Mouse (Mus musculus) lung, postnatal 0 days (tissue): ENCODE measurements around the gene Pbx3. TPM values are rescaled to one million over a fixed set of nuclear protein-coding genes. Genes with fewer than 3 reads are reported as not detected.
A peak's percentile ranks its signal among the peaks of the same experiment; 100 is the strongest.

Experiments
- ATAC-seq: fragments of 200-750 bp; cut with Nextera tagmentation; 2 replicates; pipeline ENCODE4 v1.8.0; 2017; ENCODE audit warnings: moderate library complexity
- DNase-seq: peaks from one replicate; pipeline ENCODE4 v3.0.0-alpha.2; 2016; ENCODE audit warnings: low spot score
- H3K27ac ChIP-seq: fragments of 300-500 bp; sonication (generic); 2 replicates; pipeline ENCODE4 v1.5.1; 2014; ENCODE audit warnings: antibody characterized with exemption, mild to moderate bottlenecking, low read length, mixed read lengths
- H3K27me3 ChIP-seq: fragments of 300-500 bp; sonication (generic); replicated peaks from 2 replicates; pipeline ENCODE4 v1.6.1; 2014; ENCODE audit warnings: low read length, mixed read lengths; ENCODE audit not compliant: insufficient read depth
- H3K36me3 ChIP-seq: fragments of 300-500 bp; sonication (generic); 2 replicates; pipeline ENCODE4 v1.6.1; 2014; ENCODE audit warnings: low read length, mixed read lengths; ENCODE audit not compliant: insufficient read depth
- H3K4me1 ChIP-seq: fragments of 300-500 bp; sonication (generic); 2 replicates; pipeline ENCODE4 v1.6.1; 2014; ENCODE audit warnings: antibody characterized with exemption, low read depth, low read length, mixed read lengths; ENCODE audit not compliant: insufficient read depth
- H3K4me2 ChIP-seq: fragments of 300-500 bp; sonication (generic); replicated peaks from 2 replicates; pipeline ENCODE4 v1.6.1; 2014; ENCODE audit warnings: low read depth, mild to moderate bottlenecking, low read length, moderate library complexity, mixed read lengths
- H3K4me3 ChIP-seq: fragments of 300-500 bp; sonication (generic); 2 replicates; pipeline ENCODE4 v1.5.1; 2014; ENCODE audit warnings: low read depth, low read length
- H3K9ac ChIP-seq: fragments of 300-500 bp; sonication (generic); replicated peaks from 2 replicates; pipeline ENCODE4 v1.6.1; 2014; ENCODE audit warnings: low read depth, mild to moderate bottlenecking
- H3K9me3 ChIP-seq: fragments of 300-500 bp; sonication (generic); 2 replicates; pipeline ENCODE4 v1.6.1; 2016; ENCODE audit warnings: low read length, mixed read lengths
- CTCF ChIP-seq: IDR thresholded peaks from 2 replicates; pipeline ENCODE4 v1.5.1; 2016; ENCODE audit warnings: antibody characterized with exemption, mild to moderate bottlenecking
- EP300 ChIP-seq: IDR thresholded peaks from 2 replicates; pipeline ENCODE4 v1.6.1; 2016; ENCODE audit warnings: antibody characterized with exemption, mild to moderate bottlenecking, control low read depth
- WGBS: fragments of 180-500 bp; shearing (Covaris S2); extraction: QIAGEN DNeasy Blood & Tissue Kit; methylation state at CpG from one replicate; pipeline ENCODE4 v1.1.7; 2014; 5-methylcytosine and 5-hydroxymethylcytosine counted together
- polyA plus RNA-seq: library from polyadenylated mRNA; unstranded; fragments of >200 nt; fragmentation: Nextera tagmentation; extraction: Ambion mirVana; gene quantifications from 2 replicates; pipeline ENCODE4 v1.2.1, GENCODE M21; 2015

The Pbx3 gene
- polyA plus RNA-seq, 1 experiment from 2014 or later = 16.2 TPM

DNA sequence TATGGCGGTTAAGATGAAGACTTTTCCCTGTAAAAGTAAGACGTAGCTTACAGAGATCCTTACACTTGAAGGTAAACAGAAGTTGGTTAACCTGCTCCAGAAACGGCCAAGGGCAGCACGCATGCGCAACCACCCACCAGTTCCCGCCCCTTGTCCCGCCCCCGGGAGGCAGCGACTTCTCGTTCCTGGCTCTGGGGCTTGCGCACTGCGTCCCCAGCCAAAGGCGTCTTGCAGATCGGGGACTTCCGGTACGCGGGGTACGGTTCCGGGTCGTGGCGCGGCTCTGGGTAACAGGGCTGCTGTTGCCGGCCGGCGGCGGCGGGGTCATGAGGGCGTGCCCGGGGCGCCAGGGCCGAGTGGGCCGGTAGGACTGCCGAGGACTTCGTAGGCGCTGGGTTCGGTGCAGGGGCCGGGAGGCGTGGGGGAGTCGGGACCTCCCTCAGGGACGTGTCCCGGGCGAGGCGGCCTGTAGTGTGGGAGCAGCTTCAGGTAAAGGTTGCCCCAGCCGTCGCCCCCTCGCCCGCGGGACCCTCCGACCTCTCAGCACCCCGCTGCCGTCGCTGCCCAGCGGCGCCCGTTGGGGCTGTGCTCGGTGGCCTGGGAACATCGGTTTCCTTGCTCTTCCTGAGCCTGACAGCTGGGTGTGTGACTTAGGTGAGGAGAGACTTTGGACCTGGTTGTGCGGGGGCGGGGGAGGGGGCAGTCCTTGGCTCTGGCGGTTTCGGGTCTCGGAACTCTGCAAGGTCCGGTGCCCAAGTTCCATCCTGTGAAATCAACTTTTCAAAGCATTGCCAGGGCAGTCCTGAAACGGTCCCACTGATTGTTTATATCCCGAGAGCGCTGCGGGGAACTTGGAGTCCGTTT lies 33.9 kb upstream of the Pbx3 start, which contains the start of gene Mapkap1:
Gene Mapkap1 (plus strand): TSS at position 171 of the 864 bp plus-strand sequence.
- Histone ChIP-seq H3K9me3 (no peaks in the 10 kb centered on the region), H3K4me2 (peak within 1 kb of the TSS; percentile 80), H3K36me3 (no peaks in the 10 kb centered on the region), H3K27me3 (no peaks in the 10 kb centered on the region), H3K27ac (peak within 1 kb of the TSS; percentile 77), H3K4me3 (peak within 1 kb of the TSS; percentile 87), H3K9ac (peak within 1 kb of the TSS; percentile 85), H3K4me1 (no peaks in the 10 kb centered on the region; the same call in 1 of the 2 replicates)
- ATAC-seq (peak; percentile 100), DNase-seq (peak; percentile 98)
- under 1% methylated on average over 46 of the region's 68 CpGs for WGBS
- no peak for TF ChIP-seq EP300
- no peak for TF ChIP-seq CTCF

- H3K4me3 ChIP-seq = no peak overlapping the region
- no peaks in the 10 kb centered on the region for H3K27me3 ChIP-seq
- DNase-seq (no peak), ATAC-seq (no peak)
- no peak overlapping the region for H3K9ac ChIP-seq
- 64% methylated on average over 4 of the region's 4 CpGs for WGBS
- TF ChIP-seq CTCF (no peak), EP300 (no peak)
- H3K36me3 ChIP-seq = no peaks in the 10 kb centered on the region
- H3K9me3 ChIP-seq = no peaks in the 10 kb centered on the region
- H3K4me1 ChIP-seq = no peaks in the 10 kb centered on the region
- H3K27ac ChIP-seq = no peak overlapping the region
- no peak overlapping the region for H3K4me2 ChIP-seq
These were observed 26.6 kb upstream of the Pbx3 start for GRCm38 (mm10) chr2:34399535-34399934.

GRCm38 (mm10) chr2:34378930-34379329 lies 6.0 kb upstream of the Pbx3 start:
- Histone ChIP-seq H3K9me3 (no peaks in the 10 kb centered on the region), H3K4me1 (no peaks in the 10 kb centered on the region), H3K36me3 (no peaks in the 10 kb centered on the region), H3K9ac (no peak overlapping the region), H3K4me2 (no peak overlapping the region), H3K27me3 (no peaks in the 10 kb centered on the region), H3K4me3 (no peak overlapping the region), H3K27ac (no peak overlapping the region)
- WGBS = 83% methylated on average over 2 of the region's 2 CpGs
- no peak for TF ChIP-seq CTCF
- no peak for TF ChIP-seq EP300
- DNase-seq (no peak), ATAC-seq (no peak)

- Histone ChIP-seq H3K9me3 (no peaks in the 10 kb centered on the region), H3K4me2 (no peak overlapping the region), H3K27ac (no peak overlapping the region), H3K27me3 (no peaks in the 10 kb centered on the region), H3K36me3 (no peaks in the 10 kb centered on the region), H3K4me1 (no peaks in the 10 kb centered on the region), H3K4me3 (no peak overlapping the region), H3K9ac (no peak overlapping the region)
- DNase-seq = no peak
- WGBS = 50% methylated on average over 2 of the region's 2 CpGs
- ATAC-seq = no peak
- TF ChIP-seq EP300 = no peak
- TF ChIP-seq CTCF = no peak
These were observed 1.4 kb upstream of the Pbx3 start for GRCm38 (mm10) chr2:34374349-34374748.

DNA sequence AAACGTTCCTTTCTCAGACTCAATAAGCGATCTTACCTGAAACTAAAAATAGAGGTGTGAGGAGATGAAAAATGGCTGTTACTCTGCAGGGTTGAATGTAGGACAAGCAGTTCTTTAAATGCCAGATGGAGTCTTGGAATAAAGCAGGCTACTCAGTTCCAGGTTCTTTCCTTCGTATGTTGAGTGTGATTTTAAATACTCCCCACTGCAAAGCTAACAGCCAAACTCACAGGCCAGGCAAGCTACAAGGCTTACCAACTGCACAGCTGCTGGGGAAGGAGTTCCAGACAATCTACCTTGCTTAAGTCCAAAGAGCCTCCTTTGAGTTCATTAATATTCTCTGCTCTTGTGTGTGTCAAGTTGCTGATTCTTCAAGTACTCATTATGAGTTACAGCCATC lies 944 bp upstream of the Pbx3 start:
- H3K4me3 ChIP-seq = no peak overlapping the region
- no peaks in the 10 kb centered on the region for H3K36me3 ChIP-seq
- DNase-seq (no peak), ATAC-seq (no peak)
- TF ChIP-seq CTCF (no peak), EP300 (no peak)
- H3K4me2 ChIP-seq = no peak overlapping the region
- no peaks in the 10 kb centered on the region for H3K9me3 ChIP-seq
- no peaks in the 10 kb centered on the region for H3K27me3 ChIP-seq
- no peak overlapping the region for H3K9ac ChIP-seq
- no peaks in the 10 kb centered on the region for H3K4me1 ChIP-seq
- H3K27ac ChIP-seq = no peak overlapping the region
- 39% methylated on average over 3 of the region's 3 CpGs for WGBS

GRCm38 (mm10) chr2:34371441-34372304 lies 1.3 kb downstream of the Pbx3 start:
- no peaks in the 10 kb centered on the region for H3K27me3 ChIP-seq
- no peaks in the 10 kb centered on the region for H3K36me3 ChIP-seq
- TF ChIP-seq EP300 (no peak), CTCF (no peak)
- peak overlapping the region; percentile 98 for H3K27ac ChIP-seq
- ATAC-seq (peak; percentile 51), DNase-seq (peak; percentile 77)
- H3K9ac ChIP-seq = peak overlapping the region; percentile 81
- no peaks in the 10 kb centered on the region for H3K4me1 ChIP-seq
- WGBS = 0% methylated on average over 42 of the region's 118 CpGs
- no peaks in the 10 kb centered on the region for H3K9me3 ChIP-seq
- peak overlapping the region; percentile 98 for H3K4me2 ChIP-seq
- H3K4me3 ChIP-seq = peak overlapping the region; percentile 94
